Mouse (Mus musculus) midbrain, embryonic 13.5 days (tissue): ENCODE results near the gene Dnajc1. TPM values are rescaled to one million over a fixed set of nuclear protein-coding genes. Genes with fewer than 3 reads are reported as not detected.
A peak's percentile ranks its signal among the peaks of the same experiment; 100 is the strongest.

Experiments
- ATAC-seq: fragments of 200-750 bp; cut with Nextera tagmentation; 2 replicates; pipeline ENCODE4 v1.8.0; 2017; ENCODE audit warnings: mild to moderate bottlenecking, moderate TSS enrichment, moderate library complexity
- H3K27ac ChIP-seq: fragments of 300-500 bp; sonication (generic); 2 replicates; pipeline ENCODE4 v1.5.1; 2015; ENCODE audit warnings: inconsistent platforms, mild to moderate bottlenecking, moderate library complexity
- H3K27me3 ChIP-seq: fragments of 300-500 bp; sonication (generic); 2 replicates; pipeline ENCODE4 v1.6.1; 2015; ENCODE audit warnings: mild to moderate bottlenecking, inconsistent platforms
- H3K36me3 ChIP-seq: fragments of 300-500 bp; sonication (generic); 2 replicates; pipeline ENCODE4 v1.6.1; 2015; ENCODE audit warnings: mild to moderate bottlenecking, inconsistent platforms
- H3K4me1 ChIP-seq: fragments of 300-500 bp; sonication (generic); replicated peaks from 2 replicates; pipeline ENCODE4 v1.6.1; 2015; ENCODE audit warnings: inconsistent platforms
- H3K4me2 ChIP-seq: fragments of 300-500 bp; sonication (generic); replicated peaks from 2 replicates; pipeline ENCODE4 v1.6.1; 2015; ENCODE audit warnings: moderate library complexity, mild to moderate bottlenecking, inconsistent platforms
- H3K4me3 ChIP-seq: fragments of 300-500 bp; sonication (generic); replicated peaks from 2 replicates; pipeline ENCODE4 v1.5.1; 2015; ENCODE audit warnings: mild to moderate bottlenecking, inconsistent platforms
- H3K9ac ChIP-seq: fragments of 300-500 bp; sonication (generic); replicated peaks from 2 replicates; pipeline ENCODE4 v1.6.1; 2015; ENCODE audit warnings: mild to moderate bottlenecking, inconsistent platforms
- H3K9me3 ChIP-seq: fragments of 300-500 bp; sonication (generic); 2 replicates; pipeline ENCODE4 v1.6.1; 2016; ENCODE audit warnings: mild to moderate bottlenecking, inconsistent platforms
- WGBS: fragments of 180-500 bp; shearing (Covaris S2); methylation state at CpG from one replicate; pipeline ENCODE4 v1.1.7; 2015; 5-methylcytosine and 5-hydroxymethylcytosine counted together
- polyA plus RNA-seq: library from polyadenylated mRNA; unstranded; fragments of >200 nt; fragmentation: Nextera tagmentation; extraction: Ambion mirVana; gene quantifications from 2 replicates; pipeline ENCODE4 v1.2.1, GENCODE M21; 2015

The Dnajc1 gene
- 21.6 and 24.1 TPM in 2 replicates for polyA plus RNA-seq

DNA sequence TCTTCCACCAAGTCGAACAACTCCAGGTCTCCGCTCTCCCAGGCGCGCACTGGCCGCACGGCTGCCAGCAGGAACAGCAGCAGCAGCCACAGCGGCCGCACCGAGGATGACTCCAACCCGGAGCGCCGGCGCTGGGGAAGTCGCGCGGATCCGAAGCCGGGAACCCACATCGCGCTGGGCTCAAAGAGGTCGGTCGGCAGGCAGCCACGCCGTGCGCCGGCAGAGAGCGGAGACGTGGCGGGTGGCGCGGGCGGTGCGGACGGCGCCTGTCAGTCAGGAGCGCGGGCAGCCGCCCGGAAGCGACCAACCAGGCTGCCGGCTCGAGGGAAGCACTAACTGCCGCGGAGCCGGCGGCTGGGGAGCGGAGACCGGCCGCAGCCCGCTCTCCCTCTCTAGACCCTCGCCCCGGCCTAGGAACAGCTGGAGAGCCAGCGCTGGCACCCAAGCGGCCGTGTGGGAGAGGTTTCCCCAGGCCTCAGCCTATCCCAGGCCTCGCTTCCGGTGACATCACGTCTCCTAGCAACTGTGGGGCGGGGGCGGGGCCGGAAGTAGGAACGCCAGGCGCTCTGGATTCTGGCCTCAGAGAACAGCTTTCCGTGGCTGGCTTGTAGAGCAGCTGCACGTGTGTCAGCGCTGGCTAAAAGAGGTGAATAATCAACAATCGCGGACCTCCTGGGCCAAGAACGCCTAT lies at the start of gene Dnajc1:
Gene Dnajc1 (minus strand): TSS at position 500 of the 691 bp plus-strand sequence.
- Histone ChIP-seq H3K4me1 (peaks cover 21% of the 10 kb centered on the region), H3K9me3 (no peaks in the 10 kb centered on the region), H3K27ac (peak within 1 kb of the TSS; percentile 96), H3K36me3 (no peaks in the 10 kb centered on the region), H3K9ac (peak within 1 kb of the TSS; percentile 92), H3K4me3 (peak within 1 kb of the TSS; percentile 91), H3K27me3 (no peaks in the 10 kb centered on the region), H3K4me2 (peak within 1 kb of the TSS; percentile 85)
- WGBS, result under 1% methylated on average over 67 of the region's 69 CpGs
- ATAC-seq, result peak; percentile 100

GRCm38 (mm10) chr2:18441871-18442270 lies 49.2 kb upstream of the Dnajc1 start:
- Histone ChIP-seq H3K9ac (no peak overlapping the region), H3K4me1 (no peaks in the 10 kb centered on the region), H3K27me3 (no peaks in the 10 kb centered on the region), H3K4me3 (no peak overlapping the region), H3K27ac (no peak overlapping the region), H3K9me3 (no peaks in the 10 kb centered on the region), H3K36me3 (no peaks in the 10 kb centered on the region), H3K4me2 (no peak overlapping the region)
- 54% methylated on average over 6 of the region's 6 CpGs for WGBS
- ATAC-seq, result no peak

DNA sequence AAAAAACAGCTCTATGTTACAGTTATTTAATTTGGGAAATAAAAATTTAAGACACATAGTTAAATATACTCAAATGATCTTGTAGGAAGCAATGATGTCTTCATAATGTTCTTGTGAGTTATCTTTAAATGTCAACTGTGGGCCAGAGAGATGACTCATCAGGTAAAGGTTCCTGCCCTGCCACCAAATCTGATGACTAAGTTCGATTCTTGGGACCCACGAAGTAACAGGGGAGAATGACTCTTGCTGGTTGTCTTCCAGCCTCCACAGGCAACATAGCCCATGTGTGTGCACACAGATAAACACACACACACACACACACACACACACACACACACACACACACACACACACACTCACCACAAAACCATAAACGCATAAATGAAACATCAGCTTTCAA lies 22.6 kb upstream of the Dnajc1 start:
- H3K9me3 ChIP-seq, result no peaks in the 10 kb centered on the region
- 87% methylated on average over 3 of the region's 3 CpGs for WGBS
- H3K27me3 ChIP-seq, result no peaks in the 10 kb centered on the region
- no peak for ATAC-seq
- no peaks in the 10 kb centered on the region for H3K36me3 ChIP-seq
- no peak overlapping the region for H3K9ac ChIP-seq
- H3K4me2 ChIP-seq, result no peak overlapping the region
- H3K27ac ChIP-seq, result no peak overlapping the region
- no peak overlapping the region for H3K4me3 ChIP-seq
- no peaks in the 10 kb centered on the region for H3K4me1 ChIP-seq

- WGBS, result 77% methylated on average over 1 of the region's 1 CpGs
- Histone ChIP-seq H3K4me1 (no peaks in the 10 kb centered on the region), H3K27ac (no peak overlapping the region), H3K9me3 (no peaks in the 10 kb centered on the region), H3K4me3 (no peak overlapping the region), H3K4me2 (no peak overlapping the region), H3K9ac (no peak overlapping the region), H3K36me3 (no peaks in the 10 kb centered on the region), H3K27me3 (no peaks in the 10 kb centered on the region)
- ATAC-seq, result no peak
Observed at GRCm38 (mm10) chr2:18403679-18404078, 11.0 kb upstream of the Dnajc1 start.

DNA sequence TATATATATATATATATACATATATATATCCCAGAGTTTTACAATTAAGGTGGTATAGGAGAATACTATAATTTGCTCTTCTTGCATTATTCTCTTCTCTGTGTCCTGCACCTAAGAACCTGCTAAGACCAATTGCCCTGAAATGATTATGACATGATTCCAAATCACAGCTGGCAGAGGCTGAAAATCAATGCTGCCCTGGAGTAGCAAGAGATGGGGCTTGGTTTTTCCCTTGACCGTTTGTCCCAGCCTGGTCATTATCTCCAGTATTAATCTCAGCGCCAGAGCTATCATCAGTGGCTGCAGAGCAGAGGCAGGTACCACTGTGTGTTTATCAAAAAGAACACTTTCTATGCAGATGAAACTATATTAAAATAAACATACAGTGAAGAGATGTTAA lies 9.1 kb upstream of the Dnajc1 start:
- no peaks in the 10 kb centered on the region for H3K9me3 ChIP-seq
- no peak overlapping the region for H3K27ac ChIP-seq
- H3K4me2 ChIP-seq, result no peak overlapping the region
- H3K4me3 ChIP-seq, result no peak overlapping the region
- no peaks in the 10 kb centered on the region for H3K4me1 ChIP-seq
- no peaks in the 10 kb centered on the region for H3K27me3 ChIP-seq
- ATAC-seq, result no peak
- no peaks in the 10 kb centered on the region for H3K36me3 ChIP-seq
- 82% methylated on average over 2 of the region's 2 CpGs for WGBS
- no peak overlapping the region for H3K9ac ChIP-seq

DNA sequence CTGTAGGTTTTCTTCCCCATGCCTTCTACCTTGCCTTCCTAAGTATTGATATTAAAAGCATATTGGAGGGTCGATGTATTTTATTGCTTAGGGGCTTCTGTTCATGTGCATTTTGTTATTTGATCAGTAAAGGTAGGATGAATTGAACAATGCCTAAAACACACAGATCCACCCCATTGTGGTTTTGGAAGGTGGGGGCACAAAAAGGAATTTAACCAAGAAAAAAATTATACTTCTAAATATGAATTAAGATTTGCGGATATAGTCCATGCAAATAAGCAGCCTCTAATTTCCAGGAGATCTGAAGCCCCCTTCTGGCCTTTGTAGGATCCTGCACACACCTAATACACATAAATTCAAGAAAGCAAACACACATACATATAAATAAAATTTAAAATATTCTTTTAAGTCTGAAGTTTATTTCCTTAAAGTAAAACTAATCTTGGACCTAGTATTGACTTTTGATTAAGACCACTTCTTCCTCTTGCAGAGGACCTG lies 441 bp upstream of the Dnajc1 start:
- Histone ChIP-seq H3K9ac (peak overlapping the region; percentile 24; the same call in 1 of the 2 replicates), H3K4me2 (peak overlapping the region; percentile 85), H3K27ac (peak overlapping the region; percentile 96), H3K9me3 (no peaks in the 10 kb centered on the region), H3K36me3 (no peaks in the 10 kb centered on the region), H3K4me3 (peak overlapping the region; percentile 91), H3K4me1 (peaks cover 21% of the 10 kb centered on the region), H3K27me3 (no peaks in the 10 kb centered on the region)
- WGBS, result 75% methylated on average over 2 of the region's 2 CpGs
- no peak for ATAC-seq

- Histone ChIP-seq H3K27ac (peak overlapping the region; percentile 96), H3K9me3 (no peaks in the 10 kb centered on the region), H3K27me3 (no peaks in the 10 kb centered on the region), H3K4me3 (peak overlapping the region; percentile 91), H3K9ac (peak overlapping the region; percentile 92), H3K4me1 (peaks cover 21% of the 10 kb centered on the region), H3K4me2 (peak overlapping the region; percentile 85), H3K36me3 (no peaks in the 10 kb centered on the region)
- ATAC-seq, result no peak
- under 1% methylated on average over 11 of the region's 11 CpGs for WGBS
Observed at GRCm38 (mm10) chr2:18391861-18392260, 769 bp downstream of the Dnajc1 start.

DNA sequence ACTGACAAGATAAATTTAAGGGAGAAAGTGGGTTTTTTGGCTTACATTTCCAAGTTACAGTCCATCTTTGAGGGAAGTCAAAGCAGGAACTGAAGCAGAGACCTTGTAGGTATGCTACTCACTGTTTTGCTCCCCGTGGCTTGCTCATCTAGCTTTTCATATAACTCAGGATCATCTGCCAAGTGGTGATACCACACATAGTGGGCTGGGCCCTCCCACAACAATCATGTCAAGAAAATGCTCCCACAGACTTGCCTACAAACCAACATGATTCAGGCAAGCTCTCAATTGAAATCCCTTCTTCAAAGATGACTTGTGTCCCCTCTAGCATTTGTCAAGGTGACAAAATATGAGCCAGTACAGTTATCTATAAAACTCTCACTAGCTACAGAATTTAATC lies 3.0 kb downstream of the Dnajc1 start:
- ATAC-seq, result no peak
- Histone ChIP-seq H3K36me3 (no peaks in the 10 kb centered on the region), H3K4me1 (peaks cover 21% of the 10 kb centered on the region), H3K27ac (no peak overlapping the region), H3K27me3 (no peaks in the 10 kb centered on the region), H3K4me3 (no peak overlapping the region), H3K4me2 (no peak overlapping the region), H3K9ac (no peak overlapping the region), H3K9me3 (no peaks in the 10 kb centered on the region)
- WGBS, result 91% methylated on average over 1 of the region's 1 CpGs

DNA sequence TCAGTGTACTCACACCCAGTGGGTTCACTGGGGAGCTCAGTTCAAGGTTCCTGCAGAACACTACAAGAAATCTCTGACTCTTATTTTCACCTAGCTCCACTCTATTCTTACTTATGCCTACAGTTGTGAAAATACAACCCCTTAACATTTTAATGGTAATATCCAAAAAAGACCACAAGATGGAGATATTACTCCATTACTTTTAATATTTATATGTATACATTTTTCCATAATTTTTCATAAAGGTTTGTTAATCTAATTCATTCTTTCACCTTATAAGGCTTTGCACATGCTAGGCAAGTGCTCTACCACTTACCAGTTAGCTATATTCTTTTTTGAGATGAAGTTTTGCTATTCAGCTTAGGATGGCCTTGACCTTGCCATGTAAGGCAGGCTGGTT lies 11.0 kb downstream of the Dnajc1 start:
- H3K4me2 ChIP-seq, result no peak overlapping the region
- no peaks in the 10 kb centered on the region for H3K36me3 ChIP-seq
- H3K9me3 ChIP-seq, result no peaks in the 10 kb centered on the region
- no peak overlapping the region for H3K4me3 ChIP-seq
- H3K27me3 ChIP-seq, result no peaks in the 10 kb centered on the region
- no peaks in the 10 kb centered on the region for H3K4me1 ChIP-seq
- no peak for ATAC-seq
- no peak overlapping the region for H3K27ac ChIP-seq
- H3K9ac ChIP-seq, result no peak overlapping the region

DNA sequence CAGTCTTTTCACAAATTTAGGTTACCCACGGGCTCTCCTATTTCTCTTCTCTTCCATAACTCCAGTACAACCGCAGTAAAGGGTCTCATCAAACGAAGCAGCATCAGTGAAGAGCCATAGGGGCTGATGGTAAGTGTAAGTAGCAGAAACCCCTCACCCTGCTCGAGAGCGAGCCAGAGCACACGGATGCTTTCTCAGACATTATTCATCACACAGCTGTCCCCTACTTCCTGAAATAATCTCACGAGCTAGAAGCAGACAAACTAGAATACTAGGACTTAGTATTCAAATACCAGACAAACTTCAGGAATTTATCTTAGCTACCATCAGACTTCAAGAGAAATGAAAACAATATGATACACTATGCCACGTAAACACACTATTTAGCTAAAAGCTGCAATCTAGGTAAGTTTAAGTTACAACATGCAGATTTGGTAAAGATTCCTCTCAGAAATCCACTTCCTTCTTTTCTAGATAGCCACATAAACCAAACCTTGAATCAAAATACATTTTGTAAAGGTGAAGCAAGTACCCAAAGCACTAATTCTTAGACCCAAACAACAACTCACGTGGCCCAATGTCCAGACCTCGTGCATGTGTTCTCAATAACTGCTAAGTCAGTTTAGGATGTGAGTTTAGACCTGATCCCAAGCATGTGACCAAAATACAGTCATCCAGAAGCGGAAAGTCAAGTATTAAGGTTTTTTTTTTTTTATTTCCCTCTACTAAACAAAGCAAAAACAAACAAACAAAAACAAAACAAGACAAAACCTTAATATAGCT lies 20.0 kb downstream of the Dnajc1 start:
- Histone ChIP-seq H3K9ac (no peak overlapping the region), H3K27ac (no peak overlapping the region), H3K27me3 (no peaks in the 10 kb centered on the region), H3K9me3 (no peaks in the 10 kb centered on the region), H3K4me1 (no peaks in the 10 kb centered on the region), H3K4me3 (no peak overlapping the region), H3K4me2 (no peak overlapping the region), H3K36me3 (no peaks in the 10 kb centered on the region)
- ATAC-seq, result no peak
- 83% methylated on average over 11 of the region's 11 CpGs for WGBS

GRCm38 (mm10) chr2:18370794-18371498 lies 21.7 kb downstream of the Dnajc1 start:
- H3K9ac ChIP-seq, result no peak overlapping the region
- no peaks in the 10 kb centered on the region for H3K9me3 ChIP-seq
- no peaks in the 10 kb centered on the region for H3K36me3 ChIP-seq
- H3K4me1 ChIP-seq, result no peaks in the 10 kb centered on the region
- 80% methylated on average over 4 of the region's 4 CpGs for WGBS
- no peak overlapping the region for H3K4me3 ChIP-seq
- no peak overlapping the region for H3K4me2 ChIP-seq
- no peaks in the 10 kb centered on the region for H3K27me3 ChIP-seq
- ATAC-seq, result no peak
- no peak overlapping the region for H3K27ac ChIP-seq

DNA sequence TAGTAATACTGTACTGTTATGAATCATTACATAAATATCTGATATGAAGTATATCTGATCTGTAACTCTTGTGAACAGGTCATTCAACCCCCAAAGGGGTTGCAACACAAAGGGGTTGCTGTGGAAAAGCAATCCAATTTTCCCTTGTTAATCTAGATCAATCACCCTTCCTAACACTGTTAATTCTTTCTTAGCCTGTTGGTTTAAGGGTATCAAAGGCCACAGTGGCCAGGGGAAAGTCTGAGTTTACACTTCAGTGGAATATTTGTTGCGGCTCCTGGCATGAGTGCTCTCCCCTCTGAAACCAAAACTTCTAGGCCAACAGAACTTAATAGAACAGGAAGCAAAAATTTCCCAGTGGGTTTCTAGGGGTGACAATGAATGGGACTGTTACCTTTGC lies 28.2 kb downstream of the Dnajc1 start:
- Histone ChIP-seq H3K36me3 (peaks cover 3% of the 10 kb centered on the region; the same call in 1 of the 2 replicates), H3K9ac (no peak overlapping the region), H3K27me3 (no peaks in the 10 kb centered on the region), H3K27ac (no peak overlapping the region), H3K4me2 (no peak overlapping the region), H3K9me3 (no peaks in the 10 kb centered on the region), H3K4me3 (no peak overlapping the region), H3K4me1 (no peaks in the 10 kb centered on the region)
- no peak for ATAC-seq
- WGBS, result 89% methylated on average over 1 of the region's 1 CpGs
